Mouse (Mus musculus): ENCODE data around the gene B9d1. TPM values are rescaled to one million over a fixed set of nuclear protein-coding genes. Genes with fewer than 3 reads are reported as not detected.

The B9d1 gene
- total RNA-seq, 2 experiments from 2014 or later = 42.6 TPM

DNA sequence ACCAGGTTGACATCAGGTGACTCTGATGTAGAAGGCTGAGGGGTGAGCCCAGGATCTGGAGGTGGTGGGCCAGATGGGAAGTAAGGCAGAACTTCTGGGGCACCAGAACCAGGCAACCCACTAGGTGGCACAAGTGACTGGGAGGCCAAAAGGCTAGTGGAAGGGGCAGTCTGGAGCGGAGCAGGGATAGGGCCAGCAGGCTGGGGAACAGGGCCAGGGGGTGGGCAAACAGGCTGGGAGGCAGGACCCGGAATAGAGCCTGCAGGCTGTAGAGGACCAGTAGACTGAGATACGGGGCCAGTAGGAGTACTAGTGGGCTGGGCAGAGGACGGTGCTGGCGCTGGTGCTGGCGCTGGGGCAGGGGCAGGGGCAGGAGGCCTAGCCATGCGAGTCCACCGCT, 15.1 kb upstream of the B9d1 start:
- DNase-seq = no peak

GRCm38 (mm10) chr11:61490944-61491520, 13.9 kb upstream of the B9d1 start:
- DNase-seq = no peak

DNA sequence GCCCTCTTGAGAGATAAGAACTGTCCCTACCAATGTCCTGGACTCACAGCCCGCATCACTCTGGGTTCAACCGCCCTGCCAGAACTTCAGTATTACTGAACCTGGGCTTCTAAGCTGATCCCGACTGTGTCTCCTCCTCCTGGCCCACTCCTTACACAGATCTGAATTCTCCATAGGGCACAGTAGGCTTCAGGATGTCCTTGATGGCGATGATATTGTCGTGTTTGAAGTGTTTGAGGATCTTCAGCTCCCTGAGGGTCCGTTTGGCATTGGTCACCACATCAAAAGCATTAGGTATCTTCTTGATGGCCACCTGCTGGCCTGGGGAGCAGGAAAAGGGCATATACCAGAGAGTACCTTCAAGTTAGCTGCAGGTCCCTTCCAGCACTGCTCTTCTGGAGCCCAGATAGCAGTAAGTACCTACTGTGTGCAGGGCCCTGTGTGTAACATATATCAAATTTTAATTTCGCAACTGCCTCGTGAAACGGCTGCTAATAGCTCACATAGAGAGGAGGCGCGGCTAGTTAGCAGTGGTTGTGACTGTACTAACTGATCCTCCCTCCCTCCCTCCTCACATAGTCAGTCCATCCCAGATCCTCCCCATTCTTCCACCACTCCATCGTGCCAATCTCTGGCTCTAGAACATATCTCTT, 12.1 kb upstream of the B9d1 start:
- no peak for DNase-seq

- peak in 1 of 2 experiments; percentile 45 for DNase-seq
These were observed 11.3 kb upstream of the B9d1 start for GRCm38 (mm10) chr11:61493525-61494128.

DNA sequence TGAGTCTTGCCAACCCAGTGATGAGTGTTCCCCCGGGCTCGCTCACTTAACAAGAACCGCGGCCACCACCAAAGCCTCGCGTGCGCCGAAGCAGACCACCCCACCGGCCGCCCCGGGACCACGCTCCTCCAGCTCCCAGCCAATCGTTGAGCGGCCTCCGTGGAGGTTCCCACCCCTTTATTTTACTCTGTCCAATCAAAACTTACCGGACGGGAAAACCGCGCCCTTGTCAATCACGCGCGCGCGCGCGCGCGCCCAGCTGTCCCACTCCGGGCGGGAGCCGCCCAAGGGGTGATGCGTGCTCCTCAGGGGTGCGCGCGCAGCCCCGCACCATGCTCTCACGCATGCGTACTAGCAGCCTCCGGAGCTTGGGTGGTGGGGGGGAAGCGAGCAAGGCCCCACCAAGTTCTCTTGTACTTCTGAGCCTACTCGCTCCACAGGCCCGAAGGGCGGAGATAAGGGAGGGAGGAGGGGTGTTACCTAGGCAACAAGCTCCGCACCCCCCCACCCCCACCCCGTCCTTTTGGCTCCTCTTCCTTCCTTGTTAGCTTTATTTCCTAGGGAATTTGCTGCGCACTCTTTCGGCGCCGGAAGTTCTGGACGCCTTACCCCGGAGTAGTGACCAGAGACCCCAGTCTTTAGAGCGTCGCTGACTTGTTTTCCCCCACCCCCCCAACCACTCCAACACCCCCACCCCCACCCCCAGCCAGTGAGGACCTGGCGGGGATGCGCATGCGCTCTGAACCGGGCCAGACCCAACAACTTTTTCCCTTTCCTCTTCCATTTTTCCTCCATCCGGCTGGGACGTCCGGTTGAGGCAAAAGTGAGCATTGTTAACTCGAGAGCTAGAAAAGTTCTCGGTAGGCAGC, 10.6 kb upstream of the B9d1 start, which contains the start of gene Mapk7:
Gene Mapk7 (minus strand): TSS at position 278 of the 869 bp plus-strand sequence.
- DNase-seq = peak; percentile 93 to 95

DNA sequence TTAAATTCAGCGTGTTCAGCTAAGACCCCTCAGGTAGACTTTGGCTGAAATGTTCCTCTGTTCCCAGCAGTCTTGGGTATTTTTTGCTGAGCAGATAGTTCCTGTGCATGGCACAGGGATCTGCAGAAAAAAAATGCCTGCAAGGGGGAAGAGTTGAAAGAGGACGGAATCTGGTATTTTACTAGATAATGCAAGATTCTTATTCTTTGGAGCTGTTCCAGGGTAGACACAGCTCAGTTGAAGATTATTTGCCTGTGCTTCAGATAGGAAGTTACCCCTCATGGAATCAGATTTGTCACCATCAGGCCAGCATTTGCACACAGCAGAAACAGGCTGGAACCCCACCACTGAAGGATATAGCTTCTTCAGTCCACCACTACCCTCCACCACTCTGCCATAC, 9.4 kb upstream of the B9d1 start:
- DNase-seq = no peak

DNA sequence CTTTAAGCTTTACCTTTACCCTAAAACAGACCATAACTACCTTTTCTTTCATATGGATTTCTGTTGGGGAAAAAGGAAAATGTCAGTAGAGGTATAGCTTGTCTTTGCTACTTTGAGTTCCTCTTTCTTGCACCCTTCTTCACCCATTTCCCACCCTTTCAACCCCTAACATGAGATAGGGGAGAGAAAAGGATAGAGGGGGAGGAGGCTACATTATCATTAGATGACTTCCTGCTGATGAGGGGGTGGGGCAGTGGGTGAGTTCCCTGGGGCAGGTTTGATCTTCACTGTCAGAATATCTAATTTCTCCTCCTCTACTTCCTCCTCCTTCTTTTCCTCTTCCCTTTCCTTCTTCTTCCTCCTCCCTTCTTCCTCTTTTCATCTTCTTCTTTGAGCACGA, 7.5 kb upstream of the B9d1 start:
- DNase-seq = no peak

DNA sequence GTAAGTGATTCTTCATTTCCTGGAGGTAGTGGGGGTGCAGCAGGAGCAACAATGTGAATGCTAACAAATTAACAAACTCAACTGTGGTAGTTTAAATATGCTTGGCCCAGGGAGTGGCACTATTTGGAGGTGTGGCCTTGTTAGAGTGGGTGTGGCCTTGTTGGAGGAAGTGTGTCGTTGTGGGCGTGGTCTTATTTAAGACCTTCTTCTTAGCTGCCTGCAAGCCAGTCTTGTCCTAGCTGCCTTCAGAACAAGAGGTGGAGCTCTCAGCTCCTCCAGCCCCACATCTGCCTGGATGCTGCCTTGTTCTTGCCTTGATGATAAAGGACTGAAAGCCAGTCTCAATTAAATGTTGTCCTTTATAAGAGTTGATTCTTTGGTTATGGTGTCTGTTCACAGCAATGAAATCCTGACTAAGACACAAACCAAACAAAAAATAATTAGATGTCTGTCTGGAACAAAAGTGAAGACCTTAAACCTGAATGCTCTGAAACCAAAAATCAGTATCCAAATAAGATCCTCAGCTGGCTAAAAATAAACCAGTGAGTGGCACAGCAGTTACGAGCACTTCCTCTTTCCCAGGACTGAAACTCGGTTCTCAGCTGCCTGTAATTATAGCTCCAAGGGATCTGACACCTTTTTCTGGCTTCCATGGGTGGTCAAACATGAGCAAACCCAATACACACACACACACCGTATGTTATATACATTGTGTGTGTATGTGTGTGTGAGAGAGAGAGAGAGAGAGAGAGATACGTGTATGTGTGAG, 6.0 kb upstream of the B9d1 start:
- DNase-seq = no peak

DNA sequence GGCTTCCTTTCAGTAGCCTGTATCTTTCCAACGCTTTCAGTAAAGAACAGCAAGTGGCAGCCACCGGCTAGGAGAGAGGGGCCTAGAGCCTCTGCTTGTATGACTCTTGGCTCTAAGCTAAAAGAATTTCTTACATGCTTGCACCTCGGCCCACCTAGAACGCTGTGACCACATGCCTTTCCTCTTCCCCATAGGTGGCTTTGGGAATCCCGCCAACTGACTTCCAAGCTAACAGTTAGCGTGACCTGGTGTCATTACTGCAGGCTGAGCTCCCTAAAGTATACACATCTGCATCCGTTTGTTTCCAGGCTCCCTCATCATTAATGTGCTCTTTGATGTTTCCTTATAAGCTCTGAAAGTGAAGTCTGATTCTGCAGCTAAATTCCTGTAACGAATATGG, 1.0 kb upstream of the B9d1 start:
- DNase-seq = no peak

GRCm38 (mm10) chr11:61514953-61515352, 10.0 kb downstream of the B9d1 start:
- DNase-seq = no peak

DNA sequence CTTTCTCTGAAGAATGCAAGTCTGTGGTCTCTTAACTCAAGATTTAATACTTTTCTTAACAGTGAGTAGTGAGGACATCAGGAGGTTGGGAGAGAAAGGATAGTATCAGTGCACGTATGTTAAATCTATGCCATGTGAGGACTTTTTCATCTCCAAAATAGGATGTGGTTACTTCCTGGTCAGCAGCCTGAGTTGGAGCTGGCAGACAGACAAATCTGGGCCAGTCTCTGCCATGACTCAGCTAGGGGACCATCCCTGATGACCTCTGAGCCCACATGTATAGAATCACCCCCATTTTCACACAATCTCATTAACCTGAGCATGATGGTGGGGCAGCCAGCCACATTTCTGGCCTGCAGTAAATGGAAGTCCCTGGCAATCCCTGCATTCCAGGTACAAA, 13.0 kb downstream of the B9d1 start:
- DNase-seq = no peak

DNA sequence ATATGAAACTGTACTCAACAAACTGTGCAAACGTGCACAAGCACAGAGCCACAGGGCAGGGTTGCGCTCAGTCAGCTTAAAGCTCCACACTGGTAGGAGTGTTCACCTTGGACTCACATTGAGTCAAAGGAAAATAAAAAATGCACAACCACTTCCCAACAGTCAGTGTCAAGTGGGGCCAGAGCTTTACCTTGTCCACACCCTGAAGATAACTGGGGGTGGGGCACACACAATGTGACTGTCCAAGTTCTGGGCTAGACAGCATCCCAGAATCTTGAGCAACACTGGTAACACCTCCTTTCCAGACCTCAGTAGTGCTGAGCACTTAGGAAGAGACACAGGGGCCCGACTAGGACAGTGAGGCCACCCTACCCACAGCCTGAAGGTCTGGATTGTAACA, 13.9 kb downstream of the B9d1 start:
- no peak for DNase-seq

GRCm38 (mm10) chr11:61519484-61520107, 14.7 kb downstream of the B9d1 start:
- DNase-seq = no peak

- DNase-seq = no peak
These were observed 21.9 kb downstream of the B9d1 start for GRCm38 (mm10) chr11:61526872-61527271.

DNA sequence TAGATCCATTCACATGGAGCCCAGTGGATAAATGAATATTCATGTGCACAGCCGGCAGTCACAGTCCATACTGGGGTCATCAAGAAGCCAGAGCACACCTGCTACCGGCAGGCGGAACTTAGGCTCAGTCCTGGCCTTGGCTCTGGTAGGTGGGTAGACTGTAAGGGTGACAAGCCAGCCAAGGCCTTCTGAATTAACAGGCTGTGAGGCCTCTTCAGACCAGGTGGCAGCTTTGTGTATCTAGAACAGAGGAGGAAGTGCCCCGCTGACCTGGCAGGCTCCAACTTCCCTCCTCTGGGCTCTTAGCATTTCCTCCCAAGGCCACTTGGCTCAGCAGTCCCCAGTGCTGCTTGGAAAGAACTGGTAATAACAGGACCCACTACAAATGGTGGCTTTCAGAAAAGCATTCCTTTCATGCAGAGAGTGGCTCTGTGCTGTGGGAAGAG, 24.3 kb downstream of the B9d1 start:
- peak; percentile 34 to 57 for DNase-seq

GRCm38 (mm10) chr11:61532820-61533219, 27.9 kb downstream of the B9d1 start:
- DNase-seq = no peak

DNA sequence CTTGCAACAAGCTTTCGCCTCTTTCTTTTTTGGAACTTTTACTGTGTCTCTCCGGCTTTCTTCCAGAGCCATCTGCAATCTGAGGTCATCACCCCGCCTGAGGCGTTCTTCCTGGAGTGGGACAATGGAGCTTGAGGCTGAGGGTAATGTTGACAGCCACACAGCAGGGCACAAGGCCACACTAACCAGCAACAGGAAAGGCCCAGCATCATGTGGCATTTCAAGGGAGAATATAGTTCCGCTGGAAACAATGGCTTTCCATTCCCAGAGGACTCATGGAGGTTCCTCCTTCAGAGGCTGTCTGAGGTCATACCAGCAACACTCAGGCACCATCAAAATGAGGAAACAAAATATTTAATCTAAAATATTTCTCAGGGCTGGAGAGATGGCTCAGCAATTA, 28.6 kb downstream of the B9d1 start:
- no peak for DNase-seq

- DNase-seq = no peak
These were observed 30.6 kb downstream of the B9d1 start for GRCm38 (mm10) chr11:61535530-61535929.

DNA sequence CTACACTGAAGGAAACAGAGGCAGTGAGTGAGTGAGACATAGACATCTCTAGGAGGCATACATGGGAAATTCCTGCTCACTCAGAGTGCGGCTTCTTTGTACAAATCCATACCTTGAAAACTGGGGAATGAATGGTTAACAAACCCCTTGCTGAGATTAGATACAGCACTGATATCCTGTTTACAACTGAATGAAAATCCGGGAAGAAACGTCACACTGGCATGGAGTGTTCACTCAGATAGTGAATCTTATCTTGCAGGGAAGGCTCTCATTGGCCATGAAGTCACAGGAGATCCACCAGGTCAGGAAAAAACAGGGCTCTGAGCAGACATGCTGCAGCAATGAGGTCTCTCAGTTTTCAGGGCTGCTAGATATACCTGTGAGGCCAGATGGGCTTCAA, 32.0 kb downstream of the B9d1 start:
- no peak for DNase-seq

- peak in 1 of 2 experiments; percentile 54 for DNase-seq
These were observed 32.4 kb downstream of the B9d1 start for GRCm38 (mm10) chr11:61537362-61537761.

DNA sequence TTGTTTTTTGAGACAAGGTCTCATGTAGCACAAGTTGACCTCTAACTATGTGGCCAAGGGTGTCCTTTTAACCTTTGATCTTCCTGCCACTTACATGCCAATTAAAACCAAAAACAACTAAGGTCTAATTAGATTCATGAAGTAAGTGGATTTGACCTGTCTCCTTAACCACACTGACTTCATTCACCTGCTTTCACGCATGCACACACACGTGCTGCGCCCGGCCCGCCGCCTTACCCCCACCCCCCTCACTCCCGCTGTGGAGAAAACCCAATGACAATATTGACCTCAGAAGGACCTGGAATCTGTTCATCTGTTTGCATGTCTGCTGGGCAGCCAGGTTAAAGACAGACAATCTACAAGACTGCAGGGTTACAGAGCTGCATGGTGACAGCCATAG, 35.7 kb downstream of the B9d1 start:
- DNase-seq = no peak

DNA sequence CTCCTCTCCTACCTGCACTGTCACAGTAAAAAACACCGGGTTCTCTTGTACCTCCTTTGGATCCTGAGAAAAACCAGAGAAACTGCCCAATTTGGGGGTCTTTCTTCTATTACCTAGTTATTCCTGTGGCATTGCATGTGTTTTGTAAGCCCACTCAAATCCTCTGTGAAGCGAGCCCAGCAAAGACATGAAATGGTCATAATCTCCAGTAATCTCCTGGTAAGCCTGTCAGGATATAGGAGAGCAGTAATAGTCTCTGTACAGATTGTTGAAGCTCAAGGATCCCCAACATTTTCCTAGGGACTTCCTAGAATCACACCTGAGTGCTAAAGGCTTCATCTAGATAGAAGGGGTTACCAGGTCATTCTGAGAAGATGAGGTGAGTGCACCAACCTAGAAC, 36.2 kb downstream of the B9d1 start:
- no peak for DNase-seq

Data from layer of hippocampus, postnatal 36 days (tissue).